Mouse (Mus musculus): ENCODE data around the gene Zic5.

GRCm38 (mm10) chr14:122426529-122427203 lies 38.8 kb downstream of the Zic5 start:
- TF ChIP-seq CTCF (IDR thresholded peaks at IDR 0.05) (no peak), EP300 (IDR thresholded peaks at IDR 0.05) (no peak)
